Mouse (Mus musculus) mammary gland, adult 2 months (tissue): ENCODE data around the gene Catsperz. TPM values are rescaled to one million over a fixed set of nuclear protein-coding genes. Genes with fewer than 3 reads are reported as not detected.

Source experiments
- polyA plus RNA-seq: library from polyadenylated mRNA; depleted of rRNA; stranded (reverse); fragments of >200 nt; gene quantifications from 2 replicates; pipeline ENCODE4 v1.2.3, GENCODE M21; 2012; ENCODE audit warnings: low replicate concordance; rRNA removed

Gene Catsperz
- 0.30 and 0.69 TPM in 2 replicates for polyA plus RNA-seq

DNA sequence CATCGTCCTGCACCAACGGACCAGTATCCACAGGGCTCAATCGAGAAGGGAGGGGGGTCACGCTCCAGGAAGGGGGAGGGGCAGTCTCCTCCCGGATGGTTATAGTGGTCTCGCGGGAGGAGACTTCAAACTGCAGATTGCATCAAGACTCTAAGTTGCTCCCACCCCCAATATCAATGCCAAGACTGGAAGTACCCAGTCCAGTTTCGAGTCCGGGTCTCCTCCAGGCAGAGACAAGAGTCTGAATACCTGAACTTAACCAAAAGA, at the start of gene Catsperz:
Gene Catsperz (minus strand): TSS at position 74 of the 267 bp plus-strand sequence.

GRCm38 (mm10) chr19:6974211-6975205, 49.3 kb upstream of the Catsperz start, which contains the start of gene Ppp1r14b:
Gene Ppp1r14b, plus strand, starts transcription at chr19:6974968.

DNA sequence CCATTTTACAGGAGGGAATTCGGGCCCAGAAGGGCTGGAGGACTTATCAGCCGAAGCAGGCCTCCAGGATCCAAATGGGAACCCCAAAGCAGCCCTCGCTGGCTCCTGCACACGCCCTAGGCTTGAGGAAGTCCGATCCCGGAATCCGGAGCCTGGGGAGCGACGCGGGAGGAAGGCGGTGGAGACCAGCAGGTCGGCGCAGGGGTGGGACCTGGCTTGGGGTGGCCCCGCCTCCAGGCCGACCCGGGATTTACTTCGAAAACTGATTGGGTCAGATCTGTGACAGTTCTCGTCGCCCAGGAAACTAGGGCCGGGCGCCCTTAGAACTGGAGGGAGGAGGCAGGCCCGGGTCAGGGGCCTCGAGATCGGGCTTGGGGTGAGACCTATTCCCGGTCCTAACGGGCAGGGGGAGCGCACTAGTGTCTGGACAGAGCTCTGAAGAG, 17.1 kb upstream of the Catsperz start, which contains the start of gene Gpr137:
Gene Gpr137 (minus strand): TSS at position 232 of the 443 bp plus-strand sequence.

GRCm38 (mm10) chr19:6941372-6942248, 16.4 kb upstream of the Catsperz start, which contains the start of gene Bad:
Gene Bad, plus strand, starts transcription at chr19:6941861.

GRCm38 (mm10) chr19:6934195-6934977, 9.2 kb upstream of the Catsperz start, which contains the start of gene Kcnk4:
Gene Kcnk4, minus strand, starts transcription at chr19:6934515.

GRCm38 (mm10) chr19:6921647-6922567, 3.3 kb downstream of the Catsperz start, which contains the start of gene Esrra:
Gene Esrra, minus strand, starts transcription at chr19:6921813.

DNA sequence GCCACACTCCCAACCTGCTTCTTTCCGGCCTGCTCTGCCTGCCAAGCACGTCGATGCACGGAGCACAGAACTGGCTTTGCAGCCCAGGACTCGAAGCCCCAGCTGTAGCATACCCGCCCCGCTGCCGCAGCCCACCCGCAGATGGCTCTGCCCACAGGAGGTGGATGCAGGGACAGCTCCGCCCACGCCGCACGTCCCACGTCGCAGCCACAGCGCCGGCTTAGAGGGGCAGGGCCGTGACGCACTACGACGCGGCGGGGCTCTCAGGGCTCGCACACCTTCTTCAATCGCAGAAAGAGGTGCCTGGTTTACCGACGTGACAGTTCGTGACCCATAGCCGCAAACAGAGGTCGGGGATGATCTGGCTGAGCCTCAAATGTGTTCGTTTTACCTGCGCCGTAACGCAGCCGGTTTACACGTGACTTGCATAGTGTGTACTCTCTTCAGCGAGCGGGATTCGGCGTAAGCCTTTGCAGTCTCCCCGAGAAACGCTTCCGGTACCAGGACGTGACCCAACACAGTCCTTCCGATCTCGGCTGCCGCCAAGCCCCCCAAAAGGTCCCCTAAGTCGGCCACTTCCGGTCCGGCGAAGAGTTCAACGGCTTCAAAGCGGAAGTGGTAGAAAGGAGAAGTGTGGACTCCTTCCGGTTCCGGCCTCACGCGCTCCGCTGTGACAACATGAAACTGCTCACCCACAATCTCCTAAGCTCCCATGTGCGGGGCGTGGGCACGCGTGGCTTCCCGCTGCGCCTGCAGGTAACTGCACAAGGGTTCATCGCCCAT, 15.5 kb downstream of the Catsperz start, which contains the start of the genes Trmt112 and Prdx5:
Gene Trmt112 (plus strand): TSS at position 192 of the 783 bp plus-strand sequence.
Gene Prdx5 (minus strand): TSS at position 600 of the 783 bp plus-strand sequence.

Other genes starting within 250 kb of the Catsperz start
- gene Rps6ka4, start 84.7 kb downstream of the Catsperz start, polyA plus RNA-seq: 29.2 and 54.2 TPM in 2 replicates
- gene Ccdc88b, start 67.2 kb downstream of the Catsperz start, polyA plus RNA-seq: 18.4 and 61.9 TPM in 2 replicates
- gene Trmt112, start 15.7 kb downstream of the Catsperz start, polyA plus RNA-seq: 96.6 and 166 TPM in 2 replicates
- gene Prdx5, start 15.3 kb downstream of the Catsperz start, polyA plus RNA-seq: 110 and 125 TPM in 2 replicates
- 79.8 and 98.9 TPM in 2 replicates for gene Esrra, start 3.6 kb downstream of the Catsperz start, polyA plus RNA-seq
- gene Kcnk4, start 9.1 kb upstream of the Catsperz start, polyA plus RNA-seq: 0.11 and 0.17 TPM in 2 replicates
- 43.2 and 81.2 TPM in 2 replicates for gene Bad, start 16.5 kb upstream of the Catsperz start, polyA plus RNA-seq
- gene Gpr137, start 17.1 kb upstream of the Catsperz start, polyA plus RNA-seq: 97.2 and 124 TPM in 2 replicates
- 86.1 and 130 TPM in 2 replicates for gene Ppp1r14b, start 49.6 kb upstream of the Catsperz start, polyA plus RNA-seq
- gene Plcb3, start 51.1 kb upstream of the Catsperz start, polyA plus RNA-seq: 73.1 and 79.6 TPM in 2 replicates
- 20.6 and 22.2 TPM in 2 replicates for gene Fkbp2, start 55.1 kb upstream of the Catsperz start, polyA plus RNA-seq
- 95.9 and 128 TPM in 2 replicates for gene Vegfb, start 62.3 kb upstream of the Catsperz start, polyA plus RNA-seq
- gene Dnajc4, start 67.2 kb upstream of the Catsperz start, polyA plus RNA-seq: 55.4 and 59.2 TPM in 2 replicates
- 39.2 and 39.4 TPM in 2 replicates for gene Nudt22, start 70.7 kb upstream of the Catsperz start, polyA plus RNA-seq
- gene Trpt1, start 70.8 kb upstream of the Catsperz start, polyA plus RNA-seq: 16.4 and 21.2 TPM in 2 replicates
- 50.9 and 104 TPM in 2 replicates for gene Fermt3, start 94.1 kb upstream of the Catsperz start, polyA plus RNA-seq
- gene Stip1, start 114.6 kb upstream of the Catsperz start, polyA plus RNA-seq: 30.7 and 38.6 TPM in 2 replicates
- gene Macrod1, start 131.4 kb upstream of the Catsperz start, polyA plus RNA-seq: 83.4 and 120 TPM in 2 replicates
- gene Flrt1, start 180.3 kb upstream of the Catsperz start, polyA plus RNA-seq: 0.16 and 0.17 TPM in 2 replicates